Mouse (Mus musculus) B cell, adult 2 months (primary cell): Measurements from ENCODE around the gene Olfr1276.

Experiments used
- DNase-seq, 2 experiments: peaks; one replicate each; pipeline ENCODE4 v3.0.0; 2022

Gene Olfr1276

DNA sequence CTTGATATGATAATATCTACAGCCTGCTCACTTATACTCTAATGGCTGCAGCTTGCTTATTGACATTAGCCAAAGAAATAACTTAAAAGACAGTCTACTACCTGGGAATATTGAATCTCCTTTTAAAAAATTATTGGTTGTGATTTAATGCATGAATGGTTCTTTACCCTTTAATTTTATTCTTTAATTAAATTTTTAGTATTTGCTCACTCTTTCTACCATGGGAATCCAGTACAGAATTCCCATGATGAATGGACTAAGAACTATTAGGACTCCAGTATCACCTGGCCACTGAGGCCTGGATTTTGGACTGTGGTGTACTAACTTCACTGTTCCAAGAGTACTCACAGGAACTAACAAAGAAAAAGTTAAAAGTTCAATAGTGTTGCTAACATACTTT lies at the start of gene Olfr1276:
Gene Olfr1276 (plus strand): TSS at position 301 of the 400 bp plus-strand sequence.
- DNase-seq = no peak

DNA sequence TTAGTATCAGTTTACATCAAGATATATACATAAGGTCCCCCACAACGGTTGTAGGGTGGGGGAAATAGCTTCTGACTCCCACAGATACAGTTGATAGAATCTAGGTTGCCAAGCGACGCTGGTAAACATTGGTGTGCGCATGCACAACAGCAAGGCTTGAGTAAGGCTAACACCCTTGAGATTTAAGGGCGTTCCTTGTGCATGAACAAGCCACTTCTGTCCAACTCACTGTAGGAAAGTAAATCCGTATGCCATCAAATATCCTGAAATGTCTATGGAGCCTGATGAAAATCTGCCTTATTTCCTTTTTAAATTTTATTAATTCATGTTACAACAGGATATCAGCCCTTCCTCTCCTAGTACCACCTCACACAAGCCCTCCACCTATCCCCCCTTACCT lies 24.8 kb upstream of the Olfr1276 start, which contains the start of gene 4930430A15Rik:
Gene 4930430A15Rik (minus strand): TSS at position 101 of the 400 bp plus-strand sequence.
- no peak for DNase-seq

DNA sequence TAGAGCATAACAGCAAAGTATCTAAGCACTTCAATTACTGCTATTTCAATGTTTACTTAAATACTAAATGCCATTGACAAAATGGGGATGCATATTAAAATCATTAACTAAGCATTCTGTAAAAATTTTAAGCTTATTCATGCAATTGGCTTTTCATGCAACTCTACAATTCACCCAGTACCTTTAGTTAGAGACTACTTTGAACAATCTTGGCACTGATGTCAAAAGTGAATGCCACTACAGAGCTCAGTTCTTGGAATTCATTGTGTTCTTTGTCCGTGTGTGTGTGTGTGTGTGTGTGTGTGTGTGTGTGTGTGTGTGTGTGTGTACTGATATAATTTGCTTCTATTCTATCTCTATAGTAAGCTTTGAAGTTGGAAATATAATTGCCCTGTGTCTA lies 19.1 kb upstream of the Olfr1276 start, which contains the start of gene Olfr1275:
Gene Olfr1275 (minus strand): TSS at position 101 of the 400 bp plus-strand sequence.
- DNase-seq = no peak

DNA sequence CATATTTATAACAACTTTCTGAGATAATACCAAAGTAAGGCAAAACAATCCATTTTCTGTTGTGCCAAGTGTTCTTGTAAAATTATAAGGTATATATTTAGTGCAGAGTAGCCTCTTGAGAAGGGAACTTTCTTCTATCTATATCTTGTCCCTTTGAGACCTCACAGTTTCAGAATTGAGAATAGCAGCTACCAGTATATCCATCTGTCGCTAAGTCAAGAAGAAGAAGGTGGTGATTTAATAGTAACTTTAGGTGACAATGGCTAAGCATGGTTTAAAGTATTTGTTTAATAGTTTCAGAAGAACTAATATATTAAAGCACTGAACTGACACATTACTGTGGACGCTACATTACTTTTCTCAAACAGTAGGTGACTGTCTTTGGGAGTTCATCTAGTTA lies 19.7 kb downstream of the Olfr1276 start, which contains the start of gene Olfr1277:
Gene Olfr1277 (minus strand): TSS at position 101 of the 400 bp plus-strand sequence.
- no peak for DNase-seq

DNA sequence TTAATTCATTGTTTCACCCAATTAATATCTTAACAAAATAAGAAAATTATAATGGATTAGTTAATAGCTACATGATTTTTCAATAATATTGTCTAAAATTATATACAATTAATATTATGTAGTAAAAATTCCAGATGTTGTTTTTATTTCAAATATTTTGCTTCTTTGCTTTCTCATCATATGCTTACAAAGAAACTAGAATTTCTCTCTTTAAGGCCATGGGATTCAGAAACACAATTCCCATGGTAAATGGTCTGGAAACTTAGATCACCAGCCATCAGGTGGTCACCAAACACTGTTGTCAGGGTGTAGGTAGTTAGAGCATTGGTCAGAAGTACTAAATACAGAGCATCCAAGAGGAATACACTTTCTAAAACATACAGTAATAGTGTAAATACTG lies 35.5 kb downstream of the Olfr1276 start, which contains the start of gene Olfr1278:
Gene Olfr1278 (plus strand): TSS at position 301 of the 400 bp plus-strand sequence.
- DNase-seq = no peak

DNA sequence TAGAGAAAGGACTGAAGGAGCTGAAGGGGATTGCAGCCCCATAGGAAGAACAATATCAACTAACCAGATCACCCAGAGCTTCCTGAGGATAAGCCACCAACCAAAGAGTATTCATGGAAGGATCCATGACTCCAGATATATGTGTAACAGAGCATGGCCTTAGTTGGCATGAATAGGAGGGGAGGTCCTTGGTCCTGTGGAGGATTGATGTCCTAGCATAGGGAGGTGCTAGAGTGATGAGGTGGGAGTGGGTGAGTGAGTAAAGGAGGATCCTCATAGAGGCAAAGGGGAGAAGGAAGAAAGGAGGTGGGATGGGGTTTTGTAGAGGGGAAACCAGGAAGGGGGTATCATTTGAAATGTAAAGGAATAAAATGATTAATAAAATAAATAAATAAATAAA lies 44.2 kb downstream of the Olfr1276 start:
- DNase-seq = no peak

- DNase-seq = no peak
Measured at GRCm38 (mm10) chr2:111300374-111300773, 46.1 kb downstream of the Olfr1276 start, which contains the start of gene Olfr1279. Gene Olfr1279 (plus strand): TSS chr2:111300635.
